Mouse (Mus musculus) erythroblast, embryonic 14.5 days (primary cell): ENCODE measurements around the gene Tnni3k. TPM values are rescaled to one million over a fixed set of nuclear protein-coding genes. Genes with fewer than 3 reads are reported as not detected.

Experiments
- H3K27me3 ChIP-seq: 2 replicates; pipeline ENCODE4 v1.6.1; 2012; ENCODE audit warnings: inconsistent platforms; ENCODE audit not compliant: control insufficient read depth
- H3K36me3 ChIP-seq: 2 replicates; pipeline ENCODE4 v1.6.1; 2012; ENCODE audit warnings: mild to moderate bottlenecking, inconsistent platforms; ENCODE audit not compliant: control insufficient read depth
- H3K4me1 ChIP-seq: 2 replicates; pipeline ENCODE4 v1.6.1; 2012; ENCODE audit warnings: inconsistent platforms; ENCODE audit not compliant: control insufficient read depth
- H3K4me3 ChIP-seq: replicated peaks from 2 replicates; pipeline ENCODE3; 2012; ENCODE audit warnings: moderate library complexity, mild to moderate bottlenecking, inconsistent platforms
- H3K9me3 ChIP-seq: 2 replicates; pipeline ENCODE4 v1.6.1; 2012; ENCODE audit warnings: low read length, inconsistent platforms, mixed read lengths; ENCODE audit not compliant: control insufficient read depth
- GATA1 ChIP-seq: IDR thresholded peaks from 2 replicates; pipeline ENCODE4 v1.6.1; 2012; ENCODE audit warnings: low read length, inconsistent platforms, mixed read lengths
- TAL1 ChIP-seq: IDR thresholded peaks from 3 replicates; pipeline ENCODE4 v1.6.1; 2012; ENCODE audit warnings: low read length, inconsistent platforms, mixed read lengths
- polyA plus RNA-seq: library from polyadenylated mRNA; stranded (reverse); fragments of >175 nt; gene quantifications from 2 replicates; pipeline ENCODE4 v1.2.3, GENCODE M21; 2012

Gene Tnni3k
- polyA plus RNA-seq, 1 experiment = not detected

- H3K9me3 ChIP-seq = no peaks in the 10 kb centered on the region; the same call in 1 of the 2 replicates
- no peak overlapping the region for H3K4me3 ChIP-seq
- H3K36me3 ChIP-seq = no peaks in the 10 kb centered on the region
- no peaks in the 10 kb centered on the region for H3K27me3 ChIP-seq
- no peaks in the 10 kb centered on the region for H3K4me1 ChIP-seq
- TF ChIP-seq GATA1 = no peak
- no peak for TF ChIP-seq TAL1
Measured at GRCm38 (mm10) chr3:155053189-155053588, 2.0 kb downstream of the Tnni3k start.

- Histone ChIP-seq H3K9me3 (no peaks in the 10 kb centered on the region), H3K4me3 (no peak overlapping the region), H3K4me1 (no peaks in the 10 kb centered on the region), H3K27me3 (no peaks in the 10 kb centered on the region), H3K36me3 (no peaks in the 10 kb centered on the region)
- TF ChIP-seq TAL1 = no peak
- no peak for TF ChIP-seq GATA1
Measured at GRCm38 (mm10) chr3:155052021-155052420, 3.2 kb downstream of the Tnni3k start.

GRCm38 (mm10) chr3:155039012-155039836 is 16.0 kb downstream of the Tnni3k start:
- Histone ChIP-seq H3K36me3 (no peaks in the 10 kb centered on the region), H3K27me3 (no peaks in the 10 kb centered on the region; the same call in 1 of the 2 replicates), H3K4me3 (no peak overlapping the region), H3K4me1 (no peaks in the 10 kb centered on the region), H3K9me3 (peaks cover 19% of the 10 kb centered on the region)
- TF ChIP-seq TAL1 = no peak
- no peak for TF ChIP-seq GATA1

GRCm38 (mm10) chr3:155034323-155034722 is 20.9 kb downstream of the Tnni3k start:
- H3K9me3 ChIP-seq = peaks cover 31% of the 10 kb centered on the region
- no peaks in the 10 kb centered on the region for H3K4me1 ChIP-seq
- H3K36me3 ChIP-seq = no peaks in the 10 kb centered on the region
- H3K27me3 ChIP-seq = no peaks in the 10 kb centered on the region; the same call in 1 of the 2 replicates
- H3K4me3 ChIP-seq = no peak overlapping the region
- TF ChIP-seq TAL1 (no peak), GATA1 (no peak)

GRCm38 (mm10) chr3:155030200-155030599 is 25.0 kb downstream of the Tnni3k start:
- no peak overlapping the region for H3K4me3 ChIP-seq
- no peaks in the 10 kb centered on the region for H3K27me3 ChIP-seq
- no peak for TF ChIP-seq GATA1
- H3K9me3 ChIP-seq = peaks cover 14% of the 10 kb centered on the region
- no peaks in the 10 kb centered on the region for H3K36me3 ChIP-seq
- H3K4me1 ChIP-seq = no peaks in the 10 kb centered on the region

GRCm38 (mm10) chr3:155002781-155003180 is 52.4 kb downstream of the Tnni3k start:
- no peaks in the 10 kb centered on the region for H3K27me3 ChIP-seq
- no peak overlapping the region for H3K4me3 ChIP-seq
- H3K9me3 ChIP-seq = peaks cover 3% of the 10 kb centered on the region; the same call in 1 of the 2 replicates
- H3K36me3 ChIP-seq = no peaks in the 10 kb centered on the region
- TF ChIP-seq GATA1 = no peak
- TF ChIP-seq TAL1 = no peak
- no peaks in the 10 kb centered on the region for H3K4me1 ChIP-seq

- H3K9me3 ChIP-seq = peaks cover 5% of the 10 kb centered on the region; the same call in 1 of the 2 replicates
- no peak overlapping the region for H3K4me3 ChIP-seq
- H3K36me3 ChIP-seq = no peaks in the 10 kb centered on the region
- TF ChIP-seq TAL1 (no peak), GATA1 (no peak)
- H3K27me3 ChIP-seq = no peaks in the 10 kb centered on the region
- H3K4me1 ChIP-seq = no peaks in the 10 kb centered on the region
Measured at GRCm38 (mm10) chr3:155001056-155001455, 54.2 kb downstream of the Tnni3k start.

GRCm38 (mm10) chr3:154992678-154993077 is 62.5 kb downstream of the Tnni3k start:
- no peaks in the 10 kb centered on the region for H3K27me3 ChIP-seq
- no peaks in the 10 kb centered on the region for H3K4me1 ChIP-seq
- peaks cover 11% of the 10 kb centered on the region for H3K9me3 ChIP-seq
- no peak overlapping the region for H3K4me3 ChIP-seq
- no peaks in the 10 kb centered on the region for H3K36me3 ChIP-seq
- TF ChIP-seq GATA1 (no peak), TAL1 (no peak)

- H3K4me3 ChIP-seq = no peak overlapping the region
- TF ChIP-seq GATA1 = no peak
- TF ChIP-seq TAL1 = no peak
- no peaks in the 10 kb centered on the region for H3K27me3 ChIP-seq
- no peaks in the 10 kb centered on the region for H3K4me1 ChIP-seq
- H3K9me3 ChIP-seq = peaks cover 14% of the 10 kb centered on the region
- H3K36me3 ChIP-seq = no peaks in the 10 kb centered on the region
Measured at GRCm38 (mm10) chr3:154979101-154979500, 76.1 kb downstream of the Tnni3k start.

GRCm38 (mm10) chr3:154971626-154972025 is 83.6 kb downstream of the Tnni3k start:
- H3K36me3 ChIP-seq = no peaks in the 10 kb centered on the region
- TF ChIP-seq TAL1 = no peak
- no peak for TF ChIP-seq GATA1

More at GRCm38 (mm10) chr3:154971626-154972025, 83.6 kb downstream of the Tnni3k start:
- H3K4me1 ChIP-seq = no peaks in the 10 kb centered on the region
- no peak overlapping the region for H3K4me3 ChIP-seq
- no peaks in the 10 kb centered on the region for H3K27me3 ChIP-seq
- peaks cover 7% of the 10 kb centered on the region for H3K9me3 ChIP-seq
